Mouse (Mus musculus) brown adipose tissue, adult 24 weeks (tissue): ENCODE results near the gene Spc24. TPM values are rescaled to one million over a fixed set of nuclear protein-coding genes. Genes with fewer than 3 reads are reported as not detected.

Source experiments
- H3K27ac ChIP-seq: fragments of 200-500 bp; replicated peaks from 2 replicates; pipeline ENCODE4 v1.5.1; 2012; ENCODE audit warnings: low read depth, mild to moderate bottlenecking, low read length
- H3K4me1 ChIP-seq: fragments of 200-500 bp; 2 replicates; pipeline ENCODE4 v1.6.1; 2012; ENCODE audit warnings: low read length, mixed read lengths; ENCODE audit not compliant: control insufficient read depth, insufficient read depth, insufficient read length
- H3K4me3 ChIP-seq: fragments of 200-500 bp; 2 replicates; pipeline ENCODE4 v1.5.1; 2012; ENCODE audit warnings: low read depth, mild to moderate bottlenecking, low read length, moderate library complexity; ENCODE audit not compliant: insufficient read depth
- polyA plus RNA-seq: library from polyadenylated mRNA; stranded (reverse); fragments of >200 nt; gene quantifications from 2 replicates; pipeline ENCODE4 v1.2.4, GENCODE M21; 2012; ENCODE audit not compliant: missing spikeins, insufficient read depth, insufficient read length

The Spc24 gene
- polyA plus RNA-seq, 1 experiment, result not detected

- Histone ChIP-seq H3K27ac (peak within 1 kb of the TSS; percentile 59), H3K4me3 (peak within 1 kb of the TSS; percentile 83), H3K4me1 (peaks cover 2% of the 10 kb centered on the region; the same call in 1 of the 2 replicates)
Observed at GRCm38 (mm10) chr9:21723377-21724146, 36.5 kb downstream of the Spc24 start, which contains the start of gene Ldlr. Gene Ldlr, plus strand, starts transcription at chr9:21723483.

- H3K4me3 ChIP-seq, result no peak overlapping the region
- no peaks in the 10 kb centered on the region; the same call in 1 of the 2 replicates for H3K4me1 ChIP-seq
- no peak overlapping the region for H3K27ac ChIP-seq
Observed at GRCm38 (mm10) chr9:21721036-21721435, 39.1 kb downstream of the Spc24 start.

- Histone ChIP-seq H3K27ac (no peak overlapping the region), H3K4me1 (no peaks in the 10 kb centered on the region), H3K4me3 (no peak overlapping the region)
Observed at GRCm38 (mm10) chr9:21717015-21717414, 43.1 kb downstream of the Spc24 start.

GRCm38 (mm10) chr9:21715298-21715697 lies 44.8 kb downstream of the Spc24 start:
- Histone ChIP-seq H3K27ac (0 out of 2 replicates have a peak overlapping the region, but pooled peaks have one; percentile 16), H3K4me1 (no peaks in the 10 kb centered on the region), H3K4me3 (no peak overlapping the region)

- Histone ChIP-seq H3K4me1 (no peaks in the 10 kb centered on the region), H3K4me3 (no peak overlapping the region), H3K27ac (no peak overlapping the region)
Observed at GRCm38 (mm10) chr9:21709340-21709739, 50.8 kb downstream of the Spc24 start.

- Histone ChIP-seq H3K4me1 (no peaks in the 10 kb centered on the region), H3K4me3 (no peak overlapping the region), H3K27ac (no peak overlapping the region)
Observed at GRCm38 (mm10) chr9:21706586-21707265, 53.4 kb downstream of the Spc24 start.

- no peak overlapping the region for H3K27ac ChIP-seq
Observed at GRCm38 (mm10) chr9:21706085-21706484, 54.0 kb downstream of the Spc24 start.

More at GRCm38 (mm10) chr9:21706085-21706484, 54.0 kb downstream of the Spc24 start:
- Histone ChIP-seq H3K4me3 (no peak overlapping the region), H3K4me1 (no peaks in the 10 kb centered on the region)

Other genes with a start within 250 kb of the Spc24 start
- gene AB124611, start 234.1 kb downstream of the Spc24 start, polyA plus RNA-seq, result 2.1 and 2.6 TPM in 2 replicates
- 20.7 and 22.0 TPM in 2 replicates for gene Carm1, start 213.4 kb downstream of the Spc24 start, polyA plus RNA-seq
- gene Timm29, start 167.6 kb downstream of the Spc24 start, polyA plus RNA-seq, result 30.3 and 31.1 TPM in 2 replicates
- 12.7 and 14.6 TPM in 2 replicates for gene Yipf2, start 167.5 kb downstream of the Spc24 start, polyA plus RNA-seq
- 24.3 and 26.2 TPM in 2 replicates for gene Smarca4, start 144.1 kb downstream of the Spc24 start, polyA plus RNA-seq
- 11.2 and 29.0 TPM in 2 replicates for gene Ldlr, start 36.8 kb downstream of the Spc24 start, polyA plus RNA-seq
- gene Kank2, start 38.4 kb upstream of the Spc24 start, polyA plus RNA-seq, result 19.7 and 29.7 TPM in 2 replicates
- 54.2 and 167 TPM in 2 replicates for gene Angptl8, start 75.2 kb upstream of the Spc24 start, polyA plus RNA-seq
- 6.9 and 9.5 TPM in 2 replicates for gene Dock6, start 92.3 kb upstream of the Spc24 start, polyA plus RNA-seq
- gene Rab3d, start 157.9 kb upstream of the Spc24 start, polyA plus RNA-seq, result 23.0 and 31.2 TPM in 2 replicates
- gene Ccdc159, start 167.2 kb upstream of the Spc24 start, polyA plus RNA-seq, result 3.7 and 4.3 TPM in 2 replicates
- gene Tmem205, start 167.3 kb upstream of the Spc24 start, polyA plus RNA-seq, result 204 and 213 TPM in 2 replicates
- 1.9 and 2.0 TPM in 2 replicates for gene Plppr2, start 176.7 kb upstream of the Spc24 start, polyA plus RNA-seq
- 11.6 and 15.4 TPM in 2 replicates for gene Swsap1, start 195.5 kb upstream of the Spc24 start, polyA plus RNA-seq
- gene Epor, start 203.2 kb upstream of the Spc24 start, polyA plus RNA-seq, result 1.3 and 1.7 TPM in 2 replicates
- 9.2 and 10.4 TPM in 2 replicates for gene Rgl3, start 229.1 kb upstream of the Spc24 start, polyA plus RNA-seq
- gene Ccdc151, start 242.3 kb upstream of the Spc24 start, polyA plus RNA-seq, result not detected in 2 replicates
- 33.1 and 40.1 TPM in 2 replicates for gene Prkcsh, start 242.5 kb upstream of the Spc24 start, polyA plus RNA-seq